Mouse (Mus musculus) B cell, adult 67 days (primary cell): ENCODE results near the gene Crcp. TPM values are rescaled to one million over a fixed set of nuclear protein-coding genes. Genes with fewer than 3 reads are reported as not detected.

Experiments used
- total RNA-seq, 2 experiments: library from RNA; stranded (reverse); gene quantifications; 4 replicates each; pipeline ENCODE4 v1.2.4; 2023

The Crcp gene
- 10 to 100 TPM; 21.0 to 27.9 TPM for total RNA-seq

DNA sequence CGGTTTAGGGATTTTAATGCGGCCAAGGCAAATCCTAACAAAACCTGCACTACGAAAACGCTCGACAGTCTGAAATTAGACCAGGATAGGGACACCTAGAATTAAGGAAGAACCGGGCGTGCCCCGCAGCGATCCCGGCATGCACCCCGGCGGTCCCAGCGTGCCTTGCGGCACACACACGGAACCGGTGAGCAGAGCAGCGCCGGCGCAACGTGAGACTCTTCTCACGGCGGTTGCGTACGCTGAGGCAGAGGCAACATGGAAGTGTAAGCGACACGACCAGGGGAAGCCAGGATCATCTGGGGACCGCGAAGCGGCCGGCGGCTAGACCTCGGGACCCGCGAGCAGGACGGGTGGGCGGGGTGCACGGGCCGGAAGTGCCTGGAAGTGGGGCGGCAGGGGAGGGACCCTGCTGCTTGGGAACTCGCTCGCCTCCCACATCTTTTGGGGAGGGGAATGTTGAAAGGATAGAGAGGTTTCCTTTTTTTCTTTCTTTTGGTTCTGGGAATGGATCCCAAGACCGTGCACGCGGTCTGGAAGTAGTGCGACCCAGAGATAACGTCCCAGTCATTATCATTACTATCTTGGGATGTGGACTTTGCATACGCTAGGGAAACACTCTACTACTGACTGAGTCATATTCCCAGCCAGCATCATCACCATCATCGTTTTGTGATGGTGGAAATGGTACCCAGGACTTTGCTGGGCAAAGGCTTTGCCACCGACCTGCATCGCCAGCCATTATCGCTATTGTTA, at the start of gene Crcp, which contains the start of gene Asl:
Gene Crcp (plus strand): TSS at position 149 of the 756 bp plus-strand sequence.
Gene Asl (minus strand): TSS at position 106 of the 756 bp plus-strand sequence.

DNA sequence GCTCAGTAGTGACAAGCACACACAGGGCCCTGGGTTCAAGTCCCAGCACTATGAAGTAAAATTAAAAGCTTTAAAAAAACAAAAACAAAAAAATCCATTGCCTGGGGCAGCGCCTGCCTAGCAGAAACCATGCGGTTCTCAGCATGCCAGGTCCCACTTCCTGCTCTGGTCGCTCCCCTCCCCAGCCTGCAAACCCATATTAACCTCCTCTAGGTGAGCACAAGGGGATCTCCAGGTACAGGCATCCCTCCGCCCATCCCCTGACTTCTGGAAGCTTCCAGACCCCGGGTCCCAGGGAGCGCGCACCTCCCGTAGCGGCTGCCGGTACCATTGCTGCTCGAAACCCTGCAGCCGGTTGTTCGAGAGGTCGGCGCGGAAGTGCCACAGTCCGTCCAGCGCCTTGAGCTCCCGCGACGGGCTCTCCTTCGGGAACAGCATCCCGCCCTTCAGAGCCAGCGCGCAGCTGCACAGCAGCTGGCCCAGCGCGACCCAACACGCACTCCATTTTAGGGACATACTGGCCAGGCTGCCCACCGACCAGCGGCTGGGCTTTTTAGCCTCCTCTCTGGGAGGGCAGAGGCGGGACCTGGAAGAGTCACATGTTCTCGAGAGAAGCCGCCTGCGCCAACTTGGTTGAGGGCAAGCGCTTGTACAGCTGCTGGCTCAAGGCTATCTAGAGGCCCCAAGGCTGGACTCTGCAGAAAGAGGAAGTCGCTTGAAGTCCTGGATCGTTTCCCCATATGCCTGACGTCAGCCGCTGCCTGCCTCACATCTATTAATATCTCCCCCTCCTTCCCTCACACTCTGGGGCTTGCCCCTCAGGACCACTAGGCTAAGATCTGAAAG, 26.6 kb upstream of the Crcp start, which contains the start of gene Gusb:
Gene Gusb (minus strand): TSS at position 749 of the 846 bp plus-strand sequence.

DNA sequence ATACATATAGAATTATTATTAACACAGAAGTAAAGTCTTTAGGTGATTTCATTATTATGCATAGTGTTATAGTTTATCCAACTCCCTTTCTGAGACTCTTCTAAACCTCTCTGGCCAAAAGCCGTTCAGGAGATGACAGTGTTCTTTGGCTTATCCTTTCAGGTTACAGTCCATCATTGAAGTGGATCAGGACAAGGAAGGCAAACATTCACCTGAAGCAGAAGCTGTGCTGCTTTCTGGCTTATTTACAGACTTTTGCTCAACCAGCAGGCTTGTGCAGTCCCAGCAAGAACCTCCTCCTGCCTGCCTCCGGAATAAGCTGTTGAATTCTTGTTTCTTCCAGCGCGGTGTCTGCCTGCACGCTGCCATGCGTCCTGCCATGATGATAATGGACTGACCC, 43.9 kb downstream of the Crcp start, which contains the start of gene Tpst1:
Gene Tpst1 (plus strand): TSS at position 301 of the 400 bp plus-strand sequence.

Other genes with a start within 250 kb of the Crcp start
- gene Psph, start 241.8 kb upstream of the Crcp start, total RNA-seq: 10 to 100 TPM; 12.8 to 15.9 TPM
- 10 to 100 TPM; 10.2 to 13.9 TPM for gene Sumf2, start 182.3 kb upstream of the Crcp start, total RNA-seq
- 100 to 1,000 TPM; 139 to 157 TPM for gene Chchd2, start 141.8 kb upstream of the Crcp start, total RNA-seq
- gene Zbed5, start 133.6 kb upstream of the Crcp start, total RNA-seq: 1 to 10 TPM; 1.1 to 3.3 TPM
- gene Phkg1, start 130.7 kb upstream of the Crcp start, total RNA-seq: under 1 TPM in 1 of 2 experiments, not detected in 1; 0.56 TPM
- 1 to 10 TPM in 1 of 2 experiments, under 1 TPM in 1; 0.59 to 4.9 TPM for gene Nupr1l, start 120.8 kb upstream of the Crcp start, total RNA-seq
- 10 to 100 TPM; 13.8 to 15.7 TPM for gene Vkorc1l1, start 87.3 kb upstream of the Crcp start, total RNA-seq
- gene Gusb, start 26.2 kb upstream of the Crcp start, total RNA-seq: 10 to 100 TPM; 34.8 to 40.1 TPM
- 10 to 100 TPM; 14.1 to 14.3 TPM for gene Asl, start within 50 bp of the Crcp start, total RNA-seq
- 10 to 100 TPM; 35.5 to 46.5 TPM for gene Tpst1, start 44.0 kb downstream of the Crcp start, total RNA-seq
- gene Kctd7, start 115.6 kb downstream of the Crcp start, total RNA-seq: 1 to 10 TPM; 4.4 to 4.6 TPM
- 10 to 100 TPM; 59.4 to 70.2 TPM for gene Rabgef1, start 142.5 kb downstream of the Crcp start, total RNA-seq
- 10 to 100 TPM; 65.8 to 67.0 TPM for gene Tmem248, start 187.8 kb downstream of the Crcp start, total RNA-seq
- 100 to 1,000 TPM; 108 to 126 TPM for gene Sbds, start 226.2 kb downstream of the Crcp start, total RNA-seq
- gene Tyw1, start 226.3 kb downstream of the Crcp start, total RNA-seq: 10 to 100 TPM; 28.8 to 28.9 TPM